Mouse (Mus musculus): Measurements from ENCODE around the gene Ndufv1. TPM values are rescaled to one million over a fixed set of nuclear protein-coding genes. Genes with fewer than 3 reads are reported as not detected.
"Not testable (repeated sequence)": the region's sequence is repeated elsewhere in the genome, so short reads cannot be mapped to it uniquely, and the experiment has no call there.

Ndufv1 gene
- polyA plus RNA-seq (2016; fragmentation: Nextera tagmentation; extraction: Ambion mirVana): 298 and 420 TPM in 2 replicates

DNA sequence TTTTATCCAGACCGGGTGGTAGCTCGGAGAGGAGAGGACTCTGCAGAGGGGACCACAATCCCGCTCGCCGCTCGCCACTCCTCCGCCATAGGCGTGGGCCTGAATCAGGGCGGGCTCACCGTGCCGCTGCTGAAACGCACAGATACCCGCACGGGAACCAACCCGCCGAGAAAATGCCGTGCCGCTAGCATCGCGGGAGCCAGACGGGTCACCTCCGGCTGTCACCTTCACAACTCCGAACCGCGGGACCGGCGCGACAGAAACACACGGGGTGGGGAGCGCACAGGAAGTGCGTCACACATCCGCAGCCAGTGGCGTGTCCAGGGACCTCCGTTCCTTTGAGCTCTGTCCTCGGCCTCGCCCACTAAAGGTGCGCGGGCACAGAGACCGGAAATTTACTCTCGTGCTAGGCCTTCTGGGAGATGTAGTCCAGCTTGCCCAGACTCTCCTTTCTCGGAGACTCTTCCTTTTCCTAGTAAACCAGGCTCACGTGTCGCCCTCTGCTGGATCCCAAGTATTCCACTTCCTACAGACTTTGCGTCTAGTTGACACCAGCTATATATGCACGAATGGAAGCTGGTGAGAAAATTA, at the start of gene Ndufv1:
Gene Ndufv1 (minus strand): TSS at position 375 of the 591 bp plus-strand sequence.
- peak; percentile 99 for DNase-seq (ENCODE audit: low spot score)
- H3K27ac ChIP-seq: peak within 1 kb of the TSS; percentile 93
- H3K4me1 ChIP-seq: peaks cover 28% of the 10 kb centered on the region
- under 1% methylated on average over 45 of the region's 45 CpGs for WGBS
- H3K4me3 ChIP-seq: peak within 1 kb of the TSS; percentile 94
- H3K36me3 ChIP-seq: peaks cover 29% of the 10 kb centered on the region
- no peaks in the 10 kb centered on the region for H3K9me3 ChIP-seq
- no peaks in the 10 kb centered on the region for H3K27me3 ChIP-seq (ENCODE audit: insufficient read depth, poor library complexity, severe bottlenecking)

DNA sequence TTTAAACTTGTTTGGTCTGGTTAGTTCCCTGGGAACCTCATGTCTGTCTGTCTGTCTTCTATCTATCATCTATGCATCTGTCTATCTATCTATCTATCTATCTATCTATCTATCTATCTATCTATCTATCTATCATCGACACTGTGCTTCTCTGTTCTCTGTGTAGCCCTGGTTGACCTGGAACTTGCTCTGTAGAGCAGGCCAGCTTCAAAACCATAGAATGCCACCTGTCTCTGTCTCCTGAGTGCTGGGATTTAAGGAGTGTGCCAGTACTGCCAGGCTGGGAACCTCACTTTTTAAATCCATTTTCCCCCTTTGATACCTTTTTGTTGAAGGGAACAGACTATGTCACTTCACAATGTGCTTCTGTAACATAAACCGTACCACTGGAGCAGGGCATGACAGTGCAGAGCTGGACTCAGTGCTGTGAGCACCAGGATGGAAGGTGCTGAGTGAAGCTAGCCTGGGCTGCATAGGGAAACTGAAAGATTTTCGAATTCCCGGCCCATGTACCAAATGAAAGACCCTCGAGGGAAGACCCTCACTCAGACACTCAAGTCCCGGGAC, 48.4 kb upstream of the Ndufv1 start:
- Histone ChIP-seq H3K36me3 (no peaks in the 10 kb centered on the region), H3K27me3 (ENCODE audit: insufficient read depth, poor library complexity, severe bottlenecking) (no peaks in the 10 kb centered on the region), H3K9me3 (no peaks in the 10 kb centered on the region), H3K27ac (no peak overlapping the region), H3K4me1 (peaks cover 24% of the 10 kb centered on the region), H3K4me3 (no peak overlapping the region)
- DNase-seq (ENCODE audit: low spot score): no peak
- 84% methylated on average over 6 of the region's 6 CpGs for WGBS

DNA sequence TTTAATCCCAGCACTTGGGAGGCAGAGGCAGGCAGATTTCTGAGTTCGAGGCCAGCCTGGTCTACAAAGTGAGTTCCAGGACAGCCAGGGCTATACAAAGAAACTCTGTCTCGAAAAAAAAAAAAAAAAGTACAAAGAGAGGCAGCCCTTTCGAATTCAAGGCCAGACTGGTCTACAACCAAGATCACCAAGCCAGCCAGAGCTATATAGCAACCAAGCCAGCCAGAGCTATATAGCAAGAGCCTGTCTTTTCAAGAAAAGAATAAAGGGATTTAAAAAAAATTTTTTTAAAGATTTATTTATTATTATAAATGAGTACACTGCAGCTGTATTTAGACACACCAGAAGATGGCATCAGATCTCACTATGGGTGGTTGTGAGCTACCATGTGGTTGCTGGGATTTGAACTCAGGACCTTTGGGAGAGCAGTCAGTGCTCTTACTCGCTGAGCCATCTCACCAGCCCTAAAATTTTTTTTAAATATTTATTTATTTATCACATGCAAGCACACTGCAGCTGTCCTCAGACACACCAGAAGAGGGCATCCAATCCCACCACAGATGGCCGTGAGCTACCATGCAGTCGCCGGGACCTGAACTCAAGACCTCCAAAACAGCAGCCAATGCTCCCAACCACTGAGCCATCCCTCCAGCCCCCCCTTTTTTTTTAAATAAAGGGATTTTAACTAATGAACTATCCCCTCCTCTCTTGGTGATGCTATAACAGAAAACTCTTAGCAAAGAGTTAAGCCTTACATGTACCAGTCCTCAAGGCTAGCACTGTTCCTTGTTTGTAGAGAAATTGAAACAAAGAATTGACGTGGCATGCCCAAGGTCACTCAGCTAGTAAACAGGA, 47.7 kb upstream of the Ndufv1 start:
- not testable (repeated sequence) for H3K27ac ChIP-seq; H3K4me3 ChIP-seq; H3K36me3 ChIP-seq; H3K9me3 ChIP-seq; H3K27me3 ChIP-seq (ENCODE audit: insufficient read depth, poor library complexity, severe bottlenecking)
- peak; percentile 43 for DNase-seq (ENCODE audit: low spot score)
- H3K4me1 ChIP-seq: peaks cover 30% of the 10 kb centered on the region
- 88% methylated on average over 8 of the region's 8 CpGs for WGBS

DNA sequence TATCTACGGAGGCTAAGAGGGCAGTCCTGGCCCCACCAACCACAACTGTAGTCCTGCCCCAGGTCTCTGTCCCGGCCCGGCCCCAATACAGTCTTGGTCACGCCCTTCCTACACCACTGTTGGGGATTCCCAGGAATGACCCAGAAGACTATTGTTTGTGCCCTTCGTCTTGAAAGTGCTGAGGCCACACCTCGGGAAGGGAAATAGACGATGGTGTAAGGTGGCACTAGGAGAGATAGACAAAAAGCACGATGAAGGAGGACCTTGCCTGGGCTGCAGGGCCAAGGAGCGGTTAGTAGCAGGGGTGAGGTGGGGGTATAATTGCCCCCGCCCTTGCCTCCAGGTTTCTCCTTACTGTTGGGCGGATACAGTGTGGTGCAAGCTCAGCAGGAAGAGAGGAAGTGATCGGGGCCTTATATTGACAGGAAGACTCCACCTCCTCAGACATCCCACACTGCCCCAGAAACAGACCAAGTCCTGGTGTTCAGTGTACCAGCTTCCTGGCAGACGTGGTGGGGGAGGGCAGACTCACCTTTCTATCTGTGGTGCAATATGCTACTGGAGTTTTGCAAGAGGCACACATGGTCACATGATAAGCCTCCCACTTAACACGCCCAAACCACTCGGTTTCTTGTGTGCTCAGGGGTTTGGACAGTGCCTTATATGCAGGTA, 46.6 kb upstream of the Ndufv1 start, which contains the start of gene Gstp3:
Gene Gstp3 (minus strand): TSS at position 501 of the 672 bp plus-strand sequence.
- H3K9me3 ChIP-seq: no peaks in the 10 kb centered on the region
- H3K4me3 ChIP-seq: no peak within 1 kb of the TSS
- DNase-seq (ENCODE audit: low spot score): peak; percentile 73
- H3K27me3 ChIP-seq (ENCODE audit: insufficient read depth, poor library complexity, severe bottlenecking): 0 out of 2 replicates have a peak, but pooled peaks cover 5% of the 10 kb centered on the region
- peak within 1 kb of the TSS; percentile 16; the same call in 1 of the 2 replicates for H3K27ac ChIP-seq
- peaks cover 30% of the 10 kb centered on the region for H3K4me1 ChIP-seq
- 69% methylated on average over 15 of the region's 15 CpGs for WGBS
- H3K36me3 ChIP-seq: no peaks in the 10 kb centered on the region

DNA sequence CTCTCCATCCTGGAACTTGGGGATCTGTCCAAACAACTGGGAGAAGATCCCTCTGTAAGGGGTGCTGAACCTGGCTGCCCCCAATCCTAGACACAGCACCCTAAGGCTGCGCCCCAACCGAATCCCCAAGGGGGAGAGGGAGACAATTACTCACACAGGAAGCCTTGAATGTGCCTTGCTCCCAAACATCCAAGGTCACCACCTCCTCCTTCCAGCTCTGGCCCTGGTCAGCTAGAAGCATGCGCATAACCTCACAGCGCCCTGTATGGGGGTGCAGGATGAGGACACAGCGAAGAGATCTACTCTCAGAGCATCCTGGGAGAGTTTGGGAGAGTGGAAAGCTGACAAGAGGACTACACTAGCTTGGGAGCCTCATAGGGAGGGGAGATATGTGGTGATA, 46.0 kb upstream of the Ndufv1 start:
- 85% methylated on average over 5 of the region's 5 CpGs for WGBS

GRCm38 (mm10) chr19:4057962-4058361, 45.4 kb upstream of the Ndufv1 start:
- WGBS: 90% methylated on average over 7 of the region's 7 CpGs
- peaks cover 30% of the 10 kb centered on the region for H3K4me1 ChIP-seq

More for the DNA sequence above, 46.0 kb upstream of the Ndufv1 start:
- peaks cover 30% of the 10 kb centered on the region for H3K4me1 ChIP-seq
- DNase-seq (ENCODE audit: low spot score): peak; percentile 66
- 0 out of 2 replicates have a peak, but pooled peaks cover 5% of the 10 kb centered on the region for H3K27me3 ChIP-seq (ENCODE audit: insufficient read depth, poor library complexity, severe bottlenecking)
- H3K36me3 ChIP-seq: no peaks in the 10 kb centered on the region
- H3K9me3 ChIP-seq: no peaks in the 10 kb centered on the region
- no peak overlapping the region for H3K4me3 ChIP-seq
- peak overlapping the region; percentile 16; the same call in 1 of the 2 replicates for H3K27ac ChIP-seq

DNA sequence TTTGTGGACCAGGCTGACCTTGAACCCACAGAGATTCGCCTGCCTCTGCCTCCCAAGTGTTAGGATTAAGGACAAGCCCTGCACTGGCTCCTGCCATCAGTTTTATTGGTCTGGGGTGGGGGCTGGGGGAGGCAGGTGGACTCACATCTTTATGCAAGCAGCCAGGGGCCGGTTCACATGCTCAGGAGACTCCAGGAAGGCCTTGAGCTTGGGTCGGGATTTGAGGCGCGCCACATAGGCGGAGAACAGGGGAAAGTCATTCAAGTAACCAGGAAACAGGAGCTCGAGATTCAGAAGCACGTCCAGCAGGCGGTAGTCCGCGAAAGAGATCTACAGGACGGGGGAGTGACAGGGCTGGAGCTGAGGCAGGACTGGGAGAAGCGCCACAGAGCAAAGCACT, 44.8 kb upstream of the Ndufv1 start:
- WGBS: 83% methylated on average over 13 of the region's 13 CpGs

More at GRCm38 (mm10) chr19:4057962-4058361, 45.4 kb upstream of the Ndufv1 start:
- Histone ChIP-seq H3K27me3 (ENCODE audit: insufficient read depth, poor library complexity, severe bottlenecking) (0 out of 2 replicates have a peak, but pooled peaks cover 5% of the 10 kb centered on the region), H3K36me3 (no peaks in the 10 kb centered on the region), H3K9me3 (no peaks in the 10 kb centered on the region), H3K27ac (no peak overlapping the region; the same call in 1 of the 2 replicates), H3K4me3 (no peak overlapping the region)
- DNase-seq (ENCODE audit: low spot score): peak; percentile 65

DNA sequence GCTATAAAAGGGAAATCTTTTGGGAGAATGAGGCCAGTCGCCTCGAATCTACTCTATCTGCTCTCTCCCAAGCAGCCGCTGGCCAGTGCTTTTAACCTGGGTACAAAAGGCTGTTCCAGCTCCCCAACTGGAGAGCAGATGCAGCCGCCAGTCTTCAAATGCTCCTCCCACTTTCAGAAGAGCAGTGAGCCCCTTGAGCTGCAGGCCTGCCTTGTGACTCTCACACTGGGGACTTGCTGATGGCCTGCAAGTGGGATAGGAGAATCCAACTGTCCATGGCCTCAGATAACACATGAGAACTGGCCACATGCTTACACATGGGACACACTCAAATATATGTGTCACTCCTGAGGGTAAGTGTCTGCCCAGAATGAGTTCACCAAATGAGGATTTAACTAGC, 44.1 kb upstream of the Ndufv1 start:
- Histone ChIP-seq H3K4me1 (peaks cover 30% of the 10 kb centered on the region), H3K27me3 (ENCODE audit: insufficient read depth, poor library complexity, severe bottlenecking) (0 out of 2 replicates have a peak, but pooled peaks cover 5% of the 10 kb centered on the region), H3K36me3 (no peaks in the 10 kb centered on the region), H3K4me3 (no peak overlapping the region), H3K27ac (peak overlapping the region; percentile 47; the same call in 1 of the 2 replicates), H3K9me3 (no peaks in the 10 kb centered on the region)
- DNase-seq (ENCODE audit: low spot score): peak; percentile 77
- 51% methylated on average over 4 of the region's 4 CpGs for WGBS

More for the DNA sequence above, 44.8 kb upstream of the Ndufv1 start:
- Histone ChIP-seq H3K36me3 (no peaks in the 10 kb centered on the region), H3K4me1 (peaks cover 30% of the 10 kb centered on the region), H3K27me3 (ENCODE audit: insufficient read depth, poor library complexity, severe bottlenecking) (0 out of 2 replicates have a peak, but pooled peaks cover 5% of the 10 kb centered on the region), H3K9me3 (no peaks in the 10 kb centered on the region), H3K4me3 (no peak overlapping the region), H3K27ac (peak overlapping the region; percentile 22; the same call in 1 of the 2 replicates)
- DNase-seq (ENCODE audit: low spot score): peak; percentile 51

GRCm38 (mm10) chr19:4055947-4056693, 43.5 kb upstream of the Ndufv1 start:
- no peak for DNase-seq (ENCODE audit: low spot score)
- WGBS: 49% methylated on average over 15 of the region's 15 CpGs
- Histone ChIP-seq H3K27me3 (ENCODE audit: insufficient read depth, poor library complexity, severe bottlenecking) (0 out of 2 replicates have a peak, but pooled peaks cover 5% of the 10 kb centered on the region), H3K4me1 (peaks cover 30% of the 10 kb centered on the region), H3K4me3 (no peak overlapping the region), H3K27ac (peak overlapping the region; percentile 47; the same call in 1 of the 2 replicates), H3K36me3 (no peaks in the 10 kb centered on the region), H3K9me3 (no peaks in the 10 kb centered on the region)

DNA sequence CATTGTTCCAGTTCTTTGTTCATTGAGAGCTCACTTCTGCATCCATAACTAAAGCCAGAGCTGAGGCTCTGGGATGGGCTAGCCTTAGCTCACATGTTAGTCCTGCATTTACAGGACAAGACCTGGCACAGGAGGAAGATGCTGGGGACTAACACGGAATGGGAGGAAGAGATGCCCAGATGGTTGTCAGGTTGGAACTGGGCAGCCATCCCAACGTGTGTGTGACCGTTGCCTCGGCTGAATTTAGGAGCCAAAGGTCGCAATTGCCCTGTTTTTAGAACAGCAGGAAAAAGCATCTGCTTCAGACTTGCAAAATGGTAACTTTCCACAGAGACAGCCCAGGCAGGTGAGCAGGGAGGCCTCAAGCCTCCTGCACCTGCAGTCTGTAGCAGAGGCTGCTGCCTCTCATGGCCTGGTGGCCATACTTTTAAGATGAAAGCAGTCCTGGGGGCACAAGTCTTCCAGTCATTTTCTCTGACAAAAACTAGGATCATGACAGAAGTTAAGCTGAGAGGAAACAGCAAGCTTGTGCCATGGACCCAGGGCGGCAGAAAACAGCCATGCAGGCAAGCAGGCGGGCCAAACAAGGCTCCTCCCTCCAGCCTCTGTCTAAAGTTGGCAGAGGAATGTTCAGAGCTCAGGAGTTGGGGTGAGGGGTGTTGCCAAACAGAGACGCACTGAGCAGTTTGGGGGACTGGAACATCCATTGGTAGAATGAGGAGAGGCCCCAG, 42.8 kb upstream of the Ndufv1 start:
- no peak overlapping the region for H3K27ac ChIP-seq
- no peak for DNase-seq (ENCODE audit: low spot score)
- 0 out of 2 replicates have a peak, but pooled peaks cover 5% of the 10 kb centered on the region for H3K27me3 ChIP-seq (ENCODE audit: insufficient read depth, poor library complexity, severe bottlenecking)
- H3K36me3 ChIP-seq: no peaks in the 10 kb centered on the region
- no peak overlapping the region for H3K4me3 ChIP-seq
- H3K9me3 ChIP-seq: no peaks in the 10 kb centered on the region
- peaks cover 30% of the 10 kb centered on the region for H3K4me1 ChIP-seq
- 65% methylated on average over 8 of the region's 8 CpGs for WGBS

DNA sequence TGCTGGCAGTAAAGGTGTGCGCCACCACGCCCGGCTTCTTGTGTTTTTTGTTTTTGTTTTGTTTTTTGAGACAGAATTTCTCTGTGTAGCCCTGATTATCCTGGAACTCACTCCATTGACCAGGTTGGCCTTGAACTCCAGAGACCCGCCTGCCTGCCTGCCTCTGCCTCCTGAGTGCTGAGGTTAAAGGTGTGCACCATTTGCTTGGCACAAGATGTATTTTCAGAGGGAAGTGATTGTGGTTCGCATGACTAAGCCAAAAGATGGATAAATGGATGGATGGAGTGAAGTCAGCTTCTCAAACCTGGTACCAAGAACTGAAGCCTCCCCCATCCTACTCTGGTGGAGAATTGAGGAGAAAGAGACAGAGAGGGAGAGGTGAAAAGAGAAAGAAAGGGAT, 42.0 kb upstream of the Ndufv1 start:
- H3K27me3 ChIP-seq (ENCODE audit: insufficient read depth, poor library complexity, severe bottlenecking): 0 out of 2 replicates have a peak, but pooled peaks cover 5% of the 10 kb centered on the region
- no peak overlapping the region for H3K4me3 ChIP-seq
- no peak overlapping the region for H3K27ac ChIP-seq
- no peaks in the 10 kb centered on the region for H3K9me3 ChIP-seq
- H3K4me1 ChIP-seq: peaks cover 29% of the 10 kb centered on the region
- WGBS: 83% methylated on average over 5 of the region's 5 CpGs
- no peak for DNase-seq (ENCODE audit: low spot score)
- H3K36me3 ChIP-seq: no peaks in the 10 kb centered on the region
